Mouse (Mus musculus) liver, adult 2 months (tissue): ENCODE data around the gene Vwa7.

ENCODE experiments used
- CTCF ChIP-seq: fragments of 200-500 bp; IDR thresholded peaks from 2 replicates; pipeline ENCODE4 v1.5.1; 2011; ENCODE audit warnings: low read depth, low read length, control low read depth
- POLR2A ChIP-seq: fragments of 200-500 bp; IDR thresholded peaks from 2 replicates; pipeline ENCODE4 v1.6.1; 2011; ENCODE audit warnings: low read length, control low read depth; ENCODE audit not compliant: insufficient read depth; ENCODE audit errors: extremely low read depth

GRCm38 (mm10) chr17:35034896-35035295, 18.5 kb downstream of the Vwa7 start:
- TF ChIP-seq POLR2A = no peak
- no peak for TF ChIP-seq CTCF
